Mouse (Mus musculus) bone marrow macrophage, adult 2 months (primary cell): ENCODE results near the gene Psma7.

ENCODE experiments used
- CTCF ChIP-seq: IDR thresholded peaks from 2 replicates; pipeline ENCODE4 v1.5.1; 2012; ENCODE audit warnings: low read depth, mild to moderate bottlenecking, low read length, moderate library complexity
- POLR2A ChIP-seq: IDR thresholded peaks from 2 replicates; pipeline ENCODE4 v1.6.1; 2012; ENCODE audit warnings: mild to moderate bottlenecking, low read depth, low read length, borderline replicate concordance

GRCm38 (mm10) chr2:180069770-180070480 lies 27.7 kb upstream of the Psma7 start:
- TF ChIP-seq CTCF (no peak), POLR2A (no peak)
